Mouse (Mus musculus): ENCODE measurements around the gene Igf2bp3. TPM values are rescaled to one million over a fixed set of nuclear protein-coding genes. Genes with fewer than 3 reads are reported as not detected.

Gene Igf2bp3
- total and polyA plus RNA-seq, 2 experiments from 2014 or later, result 12.3 to 12.8 TPM

- no peak for TF ChIP-seq CTCF (IDR thresholded peaks at IDR 0.05; ENCODE audit: low read depth)
- no peak for DNase-seq
- 88% methylated on average over 6 of the region's 6 CpGs for WGBS
Measured at GRCm38 (mm10) chr6:49165855-49166254, 48.9 kb downstream of the Igf2bp3 start.

GRCm38 (mm10) chr6:49165101-49165500 is 49.7 kb downstream of the Igf2bp3 start:
- TF ChIP-seq CTCF (IDR thresholded peaks at IDR 0.05; ENCODE audit: low read depth), result no peak
- ATAC-seq (no peak), DNase-seq (no peak)
- no peaks in the 10 kb centered on the region for H3K27me3 ChIP-seq (ENCODE audit: insufficient read depth, low read length)
- H3K27ac ChIP-seq (ENCODE audit: low read depth, low read length), result no peak overlapping the region
- no peak overlapping the region for H3K9ac ChIP-seq
- WGBS, result 32% methylated on average over 6 of the region's 6 CpGs
- no peak overlapping the region for H3K4me2 ChIP-seq (ENCODE audit: low read depth)
- no peak overlapping the region for H3K4me3 ChIP-seq (ENCODE audit: low read depth, low read length)
- no peaks in the 10 kb centered on the region for H3K9me3 ChIP-seq (ENCODE audit: low read length)
- H3K36me3 ChIP-seq (ENCODE audit: insufficient read depth), result no peaks in the 10 kb centered on the region
- no peaks in the 10 kb centered on the region for H3K4me1 ChIP-seq (ENCODE audit: insufficient read depth)

More at GRCm38 (mm10) chr6:49165855-49166254, 48.9 kb downstream of the Igf2bp3 start:
- ATAC-seq, result no peak
- no peak overlapping the region for H3K4me3 ChIP-seq (ENCODE audit: low read depth, low read length)
- H3K27me3 ChIP-seq (ENCODE audit: insufficient read depth, low read length), result no peaks in the 10 kb centered on the region
- H3K9me3 ChIP-seq (ENCODE audit: low read length), result no peaks in the 10 kb centered on the region
- no peak overlapping the region for H3K27ac ChIP-seq (ENCODE audit: low read depth, low read length)
- no peaks in the 10 kb centered on the region for H3K4me1 ChIP-seq (ENCODE audit: insufficient read depth)
- H3K4me2 ChIP-seq (ENCODE audit: low read depth), result no peak overlapping the region
- H3K9ac ChIP-seq, result no peak overlapping the region
- H3K36me3 ChIP-seq (ENCODE audit: insufficient read depth), result no peaks in the 10 kb centered on the region

GRCm38 (mm10) chr6:49164701-49165100 is 50.1 kb downstream of the Igf2bp3 start:
- no peak overlapping the region for H3K4me3 ChIP-seq (ENCODE audit: low read depth, low read length)
- no peak for DNase-seq
- WGBS, result 79% methylated on average over 11 of the region's 11 CpGs
- TF ChIP-seq CTCF (IDR thresholded peaks at IDR 0.05; ENCODE audit: low read depth), result no peak
- no peaks in the 10 kb centered on the region for H3K36me3 ChIP-seq (ENCODE audit: insufficient read depth)
- no peak overlapping the region for H3K4me2 ChIP-seq (ENCODE audit: low read depth)
- no peak overlapping the region for H3K27ac ChIP-seq (ENCODE audit: low read depth, low read length)
- no peaks in the 10 kb centered on the region for H3K27me3 ChIP-seq (ENCODE audit: insufficient read depth, low read length)
- no peaks in the 10 kb centered on the region for H3K4me1 ChIP-seq (ENCODE audit: insufficient read depth)
- ATAC-seq, result no peak
- no peaks in the 10 kb centered on the region for H3K9me3 ChIP-seq (ENCODE audit: low read length)
- no peak overlapping the region for H3K9ac ChIP-seq

- 65% methylated on average over 2 of the region's 2 CpGs for WGBS
- no peaks in the 10 kb centered on the region for H3K36me3 ChIP-seq (ENCODE audit: insufficient read depth)
- no peaks in the 10 kb centered on the region for H3K27me3 ChIP-seq (ENCODE audit: insufficient read depth, low read length)
- H3K9ac ChIP-seq, result no peak overlapping the region
- TF ChIP-seq CTCF (IDR thresholded peaks at IDR 0.05; ENCODE audit: low read depth), result no peak
- no peak overlapping the region for H3K4me3 ChIP-seq (ENCODE audit: low read depth, low read length)
- DNase-seq, result no peak
- no peaks in the 10 kb centered on the region; the same call in 1 of the 2 replicates for H3K4me1 ChIP-seq (ENCODE audit: insufficient read depth)
- H3K4me2 ChIP-seq (ENCODE audit: low read depth), result no peak overlapping the region
- no peak for ATAC-seq
- no peak overlapping the region for H3K27ac ChIP-seq (ENCODE audit: low read depth, low read length)
- H3K9me3 ChIP-seq (ENCODE audit: low read length), result no peaks in the 10 kb centered on the region
Measured at GRCm38 (mm10) chr6:49159971-49160370, 54.8 kb downstream of the Igf2bp3 start.

GRCm38 (mm10) chr6:49156826-49157175 is 58.0 kb downstream of the Igf2bp3 start:
- no peaks in the 10 kb centered on the region for H3K27me3 ChIP-seq (ENCODE audit: insufficient read depth, low read length)
- ATAC-seq (peak; percentile 45; the same call in 1 of the 2 replicates), DNase-seq (no peak)
- no peak overlapping the region for H3K9ac ChIP-seq
- H3K27ac ChIP-seq (ENCODE audit: low read depth, low read length), result peak overlapping the region; percentile 45; the same call in 1 of the 2 replicates
- H3K4me3 ChIP-seq (ENCODE audit: low read depth, low read length), result no peak overlapping the region
- WGBS, result 51% methylated on average over 3 of the region's 3 CpGs
- H3K4me2 ChIP-seq (ENCODE audit: low read depth), result no peak overlapping the region
- no peaks in the 10 kb centered on the region for H3K36me3 ChIP-seq (ENCODE audit: insufficient read depth)
- H3K4me1 ChIP-seq (ENCODE audit: insufficient read depth), result no peaks in the 10 kb centered on the region; the same call in 1 of the 2 replicates
- TF ChIP-seq CTCF (IDR thresholded peaks at IDR 0.05; ENCODE audit: low read depth), result no peak
- H3K9me3 ChIP-seq (ENCODE audit: low read length), result no peaks in the 10 kb centered on the region

- no peak overlapping the region for H3K4me2 ChIP-seq (ENCODE audit: low read depth)
- ATAC-seq (peak; percentile 53), DNase-seq (peak; percentile 41)
- no peak for TF ChIP-seq CTCF (IDR thresholded peaks at IDR 0.05; ENCODE audit: low read depth)
- no peak overlapping the region for H3K4me3 ChIP-seq (ENCODE audit: low read depth, low read length)
- no peak overlapping the region for H3K27ac ChIP-seq (ENCODE audit: low read depth, low read length)
- H3K9ac ChIP-seq, result no peak overlapping the region
- no peaks in the 10 kb centered on the region for H3K9me3 ChIP-seq (ENCODE audit: low read length)
- no peaks in the 10 kb centered on the region; the same call in 1 of the 2 replicates for H3K4me1 ChIP-seq (ENCODE audit: insufficient read depth)
- H3K27me3 ChIP-seq (ENCODE audit: insufficient read depth, low read length), result no peaks in the 10 kb centered on the region
- H3K36me3 ChIP-seq (ENCODE audit: insufficient read depth), result no peaks in the 10 kb centered on the region
- WGBS, result 35% methylated on average over 5 of the region's 5 CpGs
Measured at GRCm38 (mm10) chr6:49156170-49156825, 58.5 kb downstream of the Igf2bp3 start.

- no peaks in the 10 kb centered on the region for H3K27me3 ChIP-seq (ENCODE audit: insufficient read depth, low read length)
- TF ChIP-seq CTCF (IDR thresholded peaks at IDR 0.05; ENCODE audit: low read depth), result no peak
- H3K4me1 ChIP-seq (ENCODE audit: insufficient read depth), result no peaks in the 10 kb centered on the region
- no peaks in the 10 kb centered on the region for H3K36me3 ChIP-seq (ENCODE audit: insufficient read depth)
- H3K27ac ChIP-seq (ENCODE audit: low read depth, low read length), result no peak overlapping the region
- 63% methylated on average over 4 of the region's 4 CpGs for WGBS
- H3K4me2 ChIP-seq (ENCODE audit: low read depth), result no peak overlapping the region
- DNase-seq (no peak), ATAC-seq (no peak)
- H3K4me3 ChIP-seq (ENCODE audit: low read depth, low read length), result no peak overlapping the region
- H3K9ac ChIP-seq, result no peak overlapping the region
- H3K9me3 ChIP-seq (ENCODE audit: low read length), result no peaks in the 10 kb centered on the region
Measured at GRCm38 (mm10) chr6:49151465-49151864, 63.3 kb downstream of the Igf2bp3 start.

All from forebrain, postnatal 0 days (tissue).